Mouse (Mus musculus) thymus, adult 2 months (tissue): Measurements from ENCODE around the gene Frrs1l.

ENCODE experiments used
- CTCF ChIP-seq: fragments of 200-500 bp; IDR thresholded peaks from 2 replicates; pipeline ENCODE4 v1.5.1; 2012; ENCODE audit warnings: mild to moderate bottlenecking, control low read depth, low read length, moderate library complexity, borderline replicate concordance; ENCODE audit not compliant: control insufficient read depth, poor library complexity, insufficient read depth; ENCODE audit errors: extremely low read depth
- POLR2A ChIP-seq: fragments of 200-500 bp; IDR thresholded peaks from 2 replicates; pipeline ENCODE4 v1.6.1; 2012; ENCODE audit warnings: mild to moderate bottlenecking, low read length, control low read depth, moderate library complexity; ENCODE audit not compliant: control insufficient read depth, poor library complexity, insufficient read depth; ENCODE audit errors: extremely low read depth

- TF ChIP-seq POLR2A, result no peak
- no peak for TF ChIP-seq CTCF
Measured at GRCm38 (mm10) chr4:57001437-57001836, 11.2 kb upstream of the Frrs1l start.
